20 mouse cellular contexts compared by ENCODE assay signal in genomic region chr7:28645947-28646475, GRCm38 (mm10). TPM values are rescaled to one million over a fixed set of nuclear protein-coding genes. Genes with fewer than 3 reads are reported as not detected.
"Had no signal": no experiment of that assay in that cellular context is flagged by ENCODE, and none has a peak within 500 bp of the region (broad histone marks: within the 10 kb centered on the region; RNA-seq: fewer than 3 reads in every experiment).

No protein-coding gene starts in this region.

- H3K4me3 ChIP-seq: layer of hippocampus, adult 2 months; limb, embryonic 13.5 days; midbrain, embryonic 10.5 days; myocyte; neural tube, embryonic 15.5 days had no signal

- H3K9ac ChIP-seq: limb, embryonic 13.5 days; neural tube, embryonic 15.5 days had no signal

- H3K27me3 ChIP-seq: limb, embryonic 13.5 days; neural tube, embryonic 15.5 days had no signal

- ATAC-seq: lung, postnatal 0 days had no signal

- H3K9me3 ChIP-seq: limb, embryonic 13.5 days; midbrain, embryonic 10.5 days; neural tube, embryonic 15.5 days had no signal

- DNase-seq: kidney, adult 18-20 months; kidney, postnatal 10 days; kidney, postnatal 4 days; left cerebral cortex, postnatal 4 days; lung, adult 2 months; midbrain, embryonic 14.5 days; right cerebral cortex, adult 18-20 months; right cerebral cortex, postnatal 25 days; thymus, postnatal 36 days had no signal

- H3K36me3 ChIP-seq: limb, embryonic 13.5 days; midbrain, embryonic 10.5 days; neural tube, embryonic 15.5 days had no signal

- H3K4me1 ChIP-seq: limb, embryonic 13.5 days; neural tube, embryonic 15.5 days had no signal

- H3K27ac ChIP-seq: layer of hippocampus, adult 2 months; limb, embryonic 13.5 days; midbrain, embryonic 10.5 days; neural tube, embryonic 15.5 days had no signal

- H3K4me2 ChIP-seq: limb, embryonic 13.5 days; neural tube, embryonic 15.5 days had no signal

RNA-seq across cellular contexts. Expression of gene Acp7, which starts 14.9 kb away (rescaled TPM):
- total RNA-seq: megakaryocyte, adult 5-6 weeks had no signal
- polyA plus RNA-seq: kidney, embryonic 14.5 days; limb, embryonic 13.5 days; lung, postnatal 0 days; midbrain, embryonic 10.5 days; midbrain, embryonic 14.5 days; myocyte; neural tube, embryonic 11.5 days; small intestine, adult 2 months; stomach, embryonic 16.5 days had no signal

RNA-seq across cellular contexts. Expression of gene Fbxo27, which starts 46.6 kb away (rescaled TPM):
- polyA plus RNA-seq: myocyte had no signal
